Mouse (Mus musculus): ENCODE results near the gene Gpr65.

DNA sequence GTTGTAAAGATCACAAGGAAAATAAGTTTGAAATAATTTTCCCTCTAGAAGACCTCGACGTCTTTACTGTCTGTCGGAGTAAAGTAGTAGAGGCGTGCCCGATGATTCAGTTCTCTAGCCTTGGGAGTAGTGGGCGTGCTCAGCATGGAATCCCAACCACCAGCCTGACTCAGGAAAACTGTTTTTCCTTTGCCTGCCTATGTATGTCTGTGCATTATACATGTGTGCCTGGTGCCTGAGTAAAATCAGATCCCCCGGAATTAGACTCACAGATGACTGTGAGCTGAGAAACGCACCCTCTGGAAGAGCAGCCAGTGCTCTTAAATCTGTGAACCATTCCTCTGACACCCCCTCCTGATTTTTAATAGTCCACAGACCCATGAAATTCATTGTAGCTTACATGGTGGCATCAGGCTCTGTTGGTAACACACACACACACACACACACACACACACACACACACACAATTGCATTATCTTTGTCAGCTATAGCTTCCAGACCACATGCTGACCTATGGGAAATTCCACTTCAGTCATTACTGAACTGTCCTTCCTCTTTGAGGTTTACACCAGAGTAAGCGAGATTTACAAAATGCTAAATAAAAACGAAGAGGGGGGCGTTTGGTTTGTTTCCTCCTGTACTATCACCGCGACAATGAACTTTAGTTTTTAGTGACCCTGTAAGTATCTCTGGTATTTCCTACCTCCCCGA lies 14.5 kb downstream of the Gpr65 start:
- TF ChIP-seq CTCF (IDR thresholded peaks at IDR 0.05; ENCODE audit: low read depth) (no peak), EP300 (IDR thresholded peaks at IDR 0.05; ENCODE audit: low read depth) (no peak)

Data from liver, embryonic 14.5 days (tissue).